Mouse (Mus musculus) small intestine, adult 10 weeks (tissue): ENCODE measurements around the gene Prss21. TPM values are rescaled to one million over a fixed set of nuclear protein-coding genes. Genes with fewer than 3 reads are reported as not detected.

Source experiments
- polyA plus RNA-seq: library from polyadenylated mRNA; stranded (reverse); fragments of 350-450 nt; fragmentation: Illumina TruSeq; extraction: RNeasy Lipid Tissue Mini Kit (QIAGEN cat#74804); gene quantifications from one replicate; pipeline ENCODE4 v1.2.3, GENCODE M21; 2014; ENCODE audit warnings: low replicate concordance

Gene Prss21
- polyA plus RNA-seq: not detected

GRCm38 (mm10) chr17:23867756-23868155 is at the start of gene Prss21:
TSS of gene Prss21 (plus strand) at chr17:23868056.

GRCm38 (mm10) chr17:23829064-23829619 is 38.7 kb upstream of the Prss21 start, which contains the start of gene Elob:
TSS of gene Elob (minus strand) at chr17:23829136.

GRCm38 (mm10) chr17:23836006-23836575 is 31.8 kb upstream of the Prss21 start, which contains the start of gene Prss33:
TSS of gene Prss33 (minus strand) at chr17:23836056.

GRCm38 (mm10) chr17:23843812-23844273 is 24.0 kb upstream of the Prss21 start, which contains the start of the genes Prss32 and Prss41:
TSS of gene Prss32 (plus strand) at chr17:23843855.
TSS of gene Prss41 (minus strand) at chr17:23844172.

GRCm38 (mm10) chr17:23880576-23880975 is 12.7 kb downstream of the Prss21 start, which contains the start of the genes Dcpp1 and Dcpp2:
TSS of gene Dcpp1 (plus strand) at chr17:23880876.
TSS of gene Dcpp2 (plus strand) at chr17:23880880.

GRCm38 (mm10) chr17:23917158-23917557 is 49.3 kb downstream of the Prss21 start, which contains the start of gene Dcpp3:
TSS of gene Dcpp3 (plus strand) at chr17:23917458.

Other genes starting within 250 kb of the Prss21 start
- gene Mmp25, start 222.8 kb upstream of the Prss21 start, polyA plus RNA-seq: 0.82 TPM
- 0.85 TPM for gene Bicdl2, start 207.6 kb upstream of the Prss21 start, polyA plus RNA-seq
- 2.0 TPM for gene Hcfc1r1, start 194.5 kb upstream of the Prss21 start, polyA plus RNA-seq
- 3.2 TPM for gene Thoc6, start 194.2 kb upstream of the Prss21 start, polyA plus RNA-seq
- not detected for gene Tnfrsf12a, start 190.6 kb upstream of the Prss21 start, polyA plus RNA-seq
- gene Cldn6, start 188.8 kb upstream of the Prss21 start, polyA plus RNA-seq: not detected
- not detected for gene Cldn9, start 184.0 kb upstream of the Prss21 start, polyA plus RNA-seq
- gene 1520401A03Rik, start 145.3 kb upstream of the Prss21 start, polyA plus RNA-seq: not detected
- gene Pkmyt1, start 141.7 kb upstream of the Prss21 start, polyA plus RNA-seq: 1.6 TPM
- 6.4 TPM for gene Paqr4, start 127.2 kb upstream of the Prss21 start, polyA plus RNA-seq
- gene Kremen2, start 122.2 kb upstream of the Prss21 start, polyA plus RNA-seq: not detected
- gene Flywch1, start 96.5 kb upstream of the Prss21 start, polyA plus RNA-seq: 0.78 TPM
- gene Flywch2, start 82.0 kb upstream of the Prss21 start, polyA plus RNA-seq: not detected
- 109 TPM for gene Srrm2, start 77.5 kb upstream of the Prss21 start, polyA plus RNA-seq
- 18.9 TPM for gene Elob, start 38.9 kb upstream of the Prss21 start, polyA plus RNA-seq
- gene Prss33, start 32.0 kb upstream of the Prss21 start, polyA plus RNA-seq: not detected
- gene Prss32, start 24.2 kb upstream of the Prss21 start, polyA plus RNA-seq: 6.8 TPM
- 1.1 TPM for gene Prss41, start 23.9 kb upstream of the Prss21 start, polyA plus RNA-seq
- gene Dcpp1, start 12.8 kb downstream of the Prss21 start, polyA plus RNA-seq: not detected
- not detected for gene Dcpp2, start 12.8 kb downstream of the Prss21 start, polyA plus RNA-seq
- not detected for gene Dcpp3, start 49.4 kb downstream of the Prss21 start, polyA plus RNA-seq
- gene Sbp, start 73.6 kb downstream of the Prss21 start, polyA plus RNA-seq: not detected
- not detected for gene Sbpl, start 87.2 kb downstream of the Prss21 start, polyA plus RNA-seq
- gene Prss30, start 112.5 kb downstream of the Prss21 start, polyA plus RNA-seq: 4.3 TPM
- not detected for gene Prss22, start 130.0 kb downstream of the Prss21 start, polyA plus RNA-seq
- gene Prss27, start 170.1 kb downstream of the Prss21 start, polyA plus RNA-seq: not detected
- 107 TPM for gene Kctd5, start 205.4 kb downstream of the Prss21 start, polyA plus RNA-seq